Mouse (Mus musculus) liver, adult 2 months (tissue): Measurements from ENCODE around the gene Plcb4.

Experiments
- CTCF ChIP-seq: fragments of 200-500 bp; IDR thresholded peaks from 2 replicates; pipeline ENCODE4 v1.5.1; 2011; ENCODE audit warnings: low read depth, low read length, control low read depth
- POLR2A ChIP-seq: fragments of 200-500 bp; IDR thresholded peaks from 2 replicates; pipeline ENCODE4 v1.6.1; 2011; ENCODE audit warnings: low read length, control low read depth; ENCODE audit not compliant: insufficient read depth; ENCODE audit errors: extremely low read depth

DNA sequence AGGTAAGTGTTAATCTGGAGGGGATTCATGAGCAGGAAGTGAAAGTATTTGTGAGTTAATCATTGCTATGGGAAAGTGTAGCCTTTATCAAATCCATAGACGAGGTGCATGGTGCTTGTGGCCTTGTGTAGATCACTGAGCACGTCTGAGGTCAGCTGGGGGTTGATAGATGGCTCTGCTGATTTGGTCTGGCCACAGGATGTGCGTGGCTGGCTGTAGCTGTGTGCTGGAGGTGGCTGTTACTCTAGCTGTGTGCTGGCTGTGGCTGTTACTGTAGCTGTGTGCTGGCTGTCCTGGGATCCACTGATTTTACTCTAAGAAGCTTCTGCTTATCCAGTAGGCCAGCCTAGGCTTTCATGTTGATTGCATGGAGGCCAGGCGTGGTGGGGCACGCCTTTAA is 91.9 kb downstream of the Plcb4 start:
- TF ChIP-seq CTCF (no peak), POLR2A (no peak)
